Mouse (Mus musculus) hindlimb bud, embryonic 11.5 days (tissue): ENCODE measurements around the gene 4930522L14Rik.
A peak's percentile ranks its signal among the peaks of the same experiment; 100 is the strongest.
"Not testable (repeated sequence)": the region's sequence is repeated elsewhere in the genome, so short reads cannot be mapped to it uniquely, and the experiment has no call there.

ENCODE experiments used
- DNase-seq: peaks from one replicate; pipeline ENCODE4 v3.0.0-alpha.2; 2012; ENCODE audit warnings: low read depth, low spot score; ENCODE audit errors: extremely low spot score

Gene 4930522L14Rik

GRCm38 (mm10) chr5:109751391-109752071 lies at the start of gene 4930522L14Rik:
TSS of gene 4930522L14Rik (minus strand) at chr5:109751886.
- not testable (repeated sequence) for DNase-seq

DNA sequence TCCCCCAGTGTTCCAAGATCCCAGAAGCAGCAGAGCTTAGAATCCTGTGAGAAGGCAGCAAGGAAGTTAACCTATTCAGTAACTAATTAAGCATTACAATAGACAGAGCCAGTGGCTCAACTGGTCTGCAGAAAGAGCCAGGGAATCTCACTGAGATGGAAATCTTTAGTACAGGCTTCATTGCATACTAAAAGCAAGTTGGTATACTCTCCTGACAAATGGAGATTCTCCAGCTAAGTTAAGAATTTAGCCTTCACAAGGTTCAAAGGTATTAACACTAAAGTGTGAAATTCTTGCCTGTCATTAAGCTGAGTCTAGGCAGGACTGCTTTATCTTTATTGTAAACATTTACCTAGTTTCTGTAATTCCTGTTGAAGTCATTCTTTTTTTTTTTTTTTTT lies 49.8 kb upstream of the 4930522L14Rik start:
- not testable (repeated sequence) for DNase-seq

DNA sequence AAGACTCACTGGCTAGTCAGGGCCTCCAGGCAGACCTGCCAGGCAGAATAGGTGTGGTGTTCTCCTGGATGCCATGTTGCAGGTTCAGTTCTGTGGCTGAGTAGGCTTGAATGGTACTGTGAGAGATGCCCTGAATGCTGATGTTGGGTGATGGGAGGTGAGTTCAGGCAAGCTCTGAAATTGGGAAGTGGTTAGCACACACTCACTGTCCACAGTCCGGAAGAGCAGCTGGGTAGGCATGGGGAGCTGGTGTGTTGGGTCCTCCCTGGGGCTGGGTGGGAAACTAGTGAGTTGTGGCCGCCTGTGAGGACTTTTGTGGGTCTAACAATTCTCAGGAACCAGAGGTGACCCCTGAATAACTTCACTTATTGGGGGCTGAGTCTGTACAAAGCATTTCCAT lies 48.3 kb upstream of the 4930522L14Rik start:
- not testable (repeated sequence) for DNase-seq

GRCm38 (mm10) chr5:109797017-109797416 lies 45.3 kb upstream of the 4930522L14Rik start:
- DNase-seq, result not testable (repeated sequence)

DNA sequence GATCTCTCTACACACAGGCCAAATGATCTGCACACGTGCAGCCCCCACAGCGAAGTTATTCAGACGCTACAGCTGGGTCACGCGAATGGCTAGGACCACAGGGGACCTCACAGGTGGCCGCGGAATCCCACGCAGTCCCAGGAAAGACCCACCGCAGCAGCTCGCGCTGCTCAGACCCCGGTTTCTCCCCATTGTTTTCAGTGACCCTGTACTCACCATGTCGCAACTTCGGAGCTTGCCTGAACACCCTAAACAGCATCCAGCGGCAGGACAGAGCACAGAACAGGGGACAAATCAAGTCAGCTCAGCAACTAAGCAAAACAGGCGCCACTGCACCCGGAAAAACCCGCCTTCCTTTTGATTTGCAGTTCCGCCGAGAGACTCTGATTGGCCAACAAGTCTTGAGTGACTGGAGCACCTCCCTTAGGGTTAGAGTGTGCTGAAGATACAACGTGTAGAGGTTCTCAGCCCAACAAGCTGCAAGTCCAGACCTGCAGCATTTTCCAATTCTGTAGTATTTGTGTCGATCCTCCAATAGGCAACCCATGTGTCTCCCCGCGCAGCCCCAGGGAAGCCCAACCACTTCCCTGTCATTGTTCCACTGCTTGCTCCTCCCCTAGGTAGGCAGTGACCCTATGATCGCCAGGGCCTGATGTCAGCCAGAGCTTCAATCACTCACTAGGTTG lies 44.4 kb upstream of the 4930522L14Rik start:
- peak; percentile 30 for DNase-seq

- not testable (repeated sequence) for DNase-seq
Observed at GRCm38 (mm10) chr5:109752073-109752780, 541 bp upstream of the 4930522L14Rik start.

GRCm38 (mm10) chr5:109745081-109745480 lies 6.6 kb downstream of the 4930522L14Rik start:
- DNase-seq, result not testable (repeated sequence)

DNA sequence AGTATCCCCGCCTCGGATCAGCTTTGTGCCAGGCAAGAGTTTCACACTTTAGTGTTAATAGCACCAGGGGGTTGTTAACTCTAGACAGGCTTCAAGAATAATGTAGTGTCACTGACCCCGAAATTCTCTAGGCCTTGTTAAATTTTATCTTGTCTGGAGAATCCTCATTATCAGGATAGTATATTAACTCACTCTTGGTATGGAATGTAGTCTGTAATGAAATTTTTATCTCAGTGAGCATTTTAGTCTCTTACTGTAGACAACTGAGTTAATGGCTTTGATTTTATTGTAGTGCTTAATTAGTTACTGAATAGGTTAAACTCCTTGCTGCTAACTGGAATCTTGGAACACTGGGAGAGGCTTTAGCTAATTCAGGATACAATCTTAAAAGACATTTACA lies 34.3 kb downstream of the 4930522L14Rik start:
- DNase-seq, result not testable (repeated sequence)

DNA sequence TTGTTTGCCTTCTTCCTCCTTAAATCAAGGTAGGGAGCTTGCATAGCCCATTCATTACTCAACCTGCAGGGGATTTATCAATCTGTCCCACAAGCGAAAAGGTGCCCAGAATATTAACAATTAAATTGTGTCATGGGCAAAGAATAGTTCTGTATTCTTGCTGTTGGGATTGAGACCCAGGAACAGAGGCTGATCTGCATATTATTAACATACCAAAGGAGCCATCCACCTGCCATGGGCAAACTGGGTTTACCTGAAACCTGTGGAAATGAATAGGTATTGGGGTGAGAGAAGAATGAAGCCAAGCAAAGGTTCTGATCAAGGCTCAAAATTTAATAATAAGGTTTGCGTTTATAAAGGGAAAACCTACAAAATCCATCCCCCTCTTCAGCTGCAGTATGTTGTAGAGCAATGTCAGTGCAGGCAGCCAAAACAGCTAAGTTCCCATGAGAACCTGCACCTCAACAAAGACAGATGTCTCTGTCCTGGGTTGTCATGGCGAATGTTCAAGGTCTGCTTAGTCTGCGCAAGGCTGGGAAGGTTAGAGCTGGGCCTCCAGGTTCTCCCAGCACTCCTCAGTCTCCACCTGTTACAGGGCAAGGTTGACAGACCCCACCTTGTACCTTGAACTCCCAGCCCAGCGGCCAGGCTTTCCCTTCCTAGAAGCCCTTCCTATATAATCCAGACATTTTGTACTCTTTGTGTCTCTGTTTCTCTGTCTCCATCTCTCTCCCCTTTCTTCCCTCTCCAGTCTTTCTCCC lies 60.3 kb downstream of the 4930522L14Rik start:
- not testable (repeated sequence) for DNase-seq

DNA sequence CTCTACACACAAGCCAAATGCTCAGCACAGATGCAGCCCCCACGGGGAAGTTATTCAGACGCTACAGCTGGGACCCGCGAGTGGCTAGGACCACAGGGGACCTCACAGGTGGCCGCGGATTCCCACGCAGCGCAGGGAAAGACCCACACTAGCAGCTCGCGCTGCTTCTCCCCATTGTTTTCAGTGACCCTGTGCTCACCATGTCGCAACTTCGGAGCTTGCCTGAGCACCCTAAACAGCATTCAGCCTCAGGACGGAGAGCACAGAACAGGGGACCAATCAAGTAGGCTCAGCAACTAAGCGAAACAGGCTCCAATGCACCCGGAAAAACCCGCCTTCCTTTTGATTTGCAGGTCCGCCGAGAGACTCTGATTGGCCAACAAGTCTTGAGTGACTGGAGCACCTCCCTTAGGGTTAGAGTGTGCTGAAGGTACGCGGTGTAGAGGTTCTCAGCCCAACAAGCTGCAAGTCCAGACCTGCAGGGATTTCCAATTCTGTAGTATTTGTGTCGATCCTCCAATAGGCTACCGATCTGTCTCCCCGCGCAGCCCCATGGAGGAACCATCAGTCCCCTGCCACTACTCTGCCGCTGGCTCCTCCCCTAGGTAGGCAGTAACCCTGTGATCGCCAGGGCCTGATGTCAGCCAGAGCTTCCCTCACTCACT lies 61.0 kb downstream of the 4930522L14Rik start, which contains the start of gene 5430403G16Rik:
5430403G16Rik (minus strand) TSS at position 505 of the 665 bp plus-strand sequence.
- DNase-seq, result peak; percentile 61
